Mouse (Mus musculus) hematopoietic multipotent progenitor cell, adult 10-12 weeks (in vitro differentiated cells): ENCODE results near the gene Mrpl50. TPM values are rescaled to one million over a fixed set of nuclear protein-coding genes. Genes with fewer than 3 reads are reported as not detected.

ENCODE experiments used
- polyA plus RNA-seq: library from polyadenylated mRNA; stranded (reverse); fragments of >175 nt; gene quantifications from 2 replicates; pipeline ENCODE4 v1.2.3, GENCODE M21; 2012; ENCODE audit warnings: low replicate concordance

Gene Mrpl50
- polyA plus RNA-seq, result 0.83 and 2.4 TPM in 2 replicates

DNA sequence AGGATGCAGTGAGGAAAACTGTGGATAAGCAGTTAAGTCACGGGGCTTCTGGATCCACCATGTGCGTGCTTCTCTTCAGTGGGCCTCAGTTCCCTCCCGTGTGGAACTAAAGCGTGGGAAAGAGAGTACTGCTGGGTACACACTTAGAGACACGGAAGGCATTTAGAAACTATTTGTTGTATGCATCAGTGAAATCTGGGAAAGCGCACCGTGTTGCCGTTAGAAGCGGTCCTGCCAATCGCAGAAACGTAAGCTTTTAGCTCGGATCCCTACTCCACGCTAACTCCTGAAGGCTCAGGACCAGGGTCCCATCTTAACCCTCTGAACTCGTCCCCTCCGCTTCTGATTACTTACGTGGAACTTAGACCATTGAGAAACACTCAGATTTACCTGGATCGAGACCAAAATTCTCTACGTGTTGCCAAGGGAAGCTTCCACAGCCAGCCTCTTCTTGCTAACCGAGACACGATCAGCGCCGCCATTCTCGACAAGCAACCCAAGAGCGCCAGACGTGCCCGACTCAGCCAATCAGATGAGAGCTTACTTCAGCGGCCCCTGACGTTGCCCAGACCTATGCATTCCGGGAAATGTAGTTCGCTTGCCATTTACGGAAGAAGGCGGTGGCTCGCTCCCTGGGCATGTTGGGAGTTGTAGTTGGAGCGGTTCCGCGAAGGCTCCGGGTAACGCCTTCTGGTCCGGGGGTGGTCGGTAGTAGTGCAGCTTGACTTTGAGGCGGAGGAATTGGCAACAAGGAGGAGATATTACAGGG lies at the start of gene Mrpl50, which contains the start of gene Zfp189:
Mrpl50 (minus strand) TSS at position 522 of the 769 bp plus-strand sequence.
Zfp189 (plus strand) TSS at position 605 of the 769 bp plus-strand sequence.

DNA sequence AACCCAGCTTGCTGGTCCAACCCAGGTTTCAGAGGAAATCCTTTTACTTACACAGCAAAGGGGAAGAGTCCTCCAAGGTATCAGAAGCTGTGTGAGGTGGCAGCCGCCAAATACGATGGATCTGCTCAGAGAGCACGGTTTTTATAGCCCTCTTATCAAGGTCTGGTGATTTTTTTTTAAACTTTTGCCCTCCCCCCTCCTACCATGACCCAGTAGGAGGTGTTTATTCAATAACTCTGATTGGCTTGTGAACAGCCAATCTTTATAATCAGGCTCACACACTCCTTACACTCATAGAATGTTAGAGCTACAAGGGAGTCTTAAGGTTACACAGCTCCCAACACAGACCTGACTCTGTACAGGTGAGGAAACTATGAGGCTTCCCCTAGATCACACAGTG lies 28.5 kb upstream of the Mrpl50 start, which contains the start of gene Aldob:
Aldob (minus strand) TSS at position 164 of the 400 bp plus-strand sequence.

DNA sequence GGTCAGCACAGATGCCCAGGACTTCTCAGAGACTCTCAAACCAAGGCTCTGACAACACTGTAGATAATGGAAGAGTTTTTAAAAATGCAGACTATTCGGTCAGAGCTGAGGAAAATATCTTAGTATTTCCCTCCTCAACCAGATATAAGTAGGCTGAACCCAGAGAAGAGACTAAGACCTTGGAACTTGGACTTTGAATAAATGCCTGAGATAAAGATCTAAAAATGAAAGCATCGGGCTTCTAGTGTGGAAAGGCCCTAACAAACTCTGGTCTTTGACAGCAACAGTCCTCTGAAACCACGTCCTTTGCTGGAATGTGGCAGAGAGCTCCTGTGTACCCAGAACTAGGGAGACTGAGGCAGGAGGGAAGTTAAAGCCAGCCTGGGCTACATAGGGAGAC lies 14.5 kb downstream of the Mrpl50 start, which contains the start of gene Baat:
Baat (minus strand) TSS at position 172 of the 400 bp plus-strand sequence.

DNA sequence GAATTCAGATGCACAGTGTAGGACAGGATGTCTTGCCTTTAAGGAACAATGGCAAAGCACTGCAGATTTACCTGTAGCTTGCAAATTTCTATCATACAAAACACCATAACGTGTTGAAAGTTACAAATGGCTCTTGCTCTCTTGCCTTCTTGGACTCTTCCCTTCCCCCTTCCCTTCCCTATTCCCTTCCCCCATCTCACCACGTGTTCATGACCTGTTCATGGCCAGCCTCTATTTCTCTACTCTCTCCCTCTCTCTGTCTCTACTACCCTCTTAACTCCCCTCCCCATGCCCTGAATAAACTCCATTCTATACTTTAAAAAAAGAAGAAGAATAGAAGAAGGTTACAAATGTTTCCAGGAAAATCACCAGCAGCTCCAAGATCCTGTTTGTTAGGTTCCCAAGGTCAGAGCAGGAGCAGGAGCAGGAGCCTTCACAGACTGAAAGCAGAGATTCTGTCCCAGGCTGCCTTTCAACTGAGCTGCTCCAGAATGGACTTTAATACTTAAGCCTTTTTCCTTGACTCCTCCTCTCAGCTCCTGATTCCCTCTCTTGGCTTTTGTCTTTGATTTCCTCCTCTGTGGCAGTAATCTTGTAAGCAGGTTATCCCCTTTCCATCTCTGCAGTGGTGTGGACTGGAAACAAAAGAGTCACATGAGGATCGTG lies 47.3 kb downstream of the Mrpl50 start, which contains the start of gene Acnat1:
Acnat1 (minus strand) TSS at position 478 of the 666 bp plus-strand sequence.

Other genes starting within 250 kb of the Mrpl50 start
- gene Acnat2, start 112.9 kb downstream of the Mrpl50 start, polyA plus RNA-seq, result not detected in 2 replicates
- gene Acnat1, start 47.2 kb downstream of the Mrpl50 start, polyA plus RNA-seq, result 0.15 TPM in 1 of 2 replicates, not detected in the other
- not detected in 2 replicates for gene Baat, start 14.5 kb downstream of the Mrpl50 start, polyA plus RNA-seq
- gene Zfp189, start 83 bp upstream of the Mrpl50 start, polyA plus RNA-seq, result 1.2 and 1.6 TPM in 2 replicates
- not detected in 2 replicates for gene Aldob, start 28.5 kb upstream of the Mrpl50 start, polyA plus RNA-seq
- gene Tmem246, start 76.8 kb upstream of the Mrpl50 start, polyA plus RNA-seq, result 0.62 TPM in 1 of 2 replicates, not detected in the other
- 32.6 and 58.2 TPM in 2 replicates for gene Rnf20, start 110.9 kb upstream of the Mrpl50 start, polyA plus RNA-seq
- not detected in 2 replicates for gene Ppp3r2, start 160.9 kb upstream of the Mrpl50 start, polyA plus RNA-seq